Mouse (Mus musculus) spleen, postnatal 4 days (tissue): Measurements from ENCODE around the gene Zfyve21.

Source experiments
- DNase-seq, 2 experiments: peaks; one replicate each; pipeline ENCODE4 v3.0.0; 2022; ENCODE audit warnings: low spot score in 2 of 2

Gene Zfyve21

DNA sequence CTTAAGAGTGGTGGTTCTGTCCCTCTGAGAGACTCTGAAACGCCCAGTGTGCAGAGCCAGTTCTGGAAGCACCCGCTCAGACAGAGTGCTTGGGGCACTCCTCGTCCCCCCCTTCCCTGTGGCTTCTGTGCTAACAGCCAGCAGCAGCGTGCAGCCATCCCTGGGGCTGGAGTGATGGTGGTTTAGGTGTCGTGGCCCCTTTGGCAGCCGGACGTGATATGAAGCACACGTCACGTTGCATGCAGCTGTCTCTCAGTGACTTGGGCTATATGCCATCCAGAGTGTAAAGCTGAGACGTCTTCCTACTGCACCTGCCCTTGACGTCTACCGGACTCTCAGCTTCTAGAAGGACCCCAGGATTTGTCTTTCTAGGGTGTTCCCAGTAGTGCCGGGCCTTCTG, 15.5 kb upstream of the Zfyve21 start:
- DNase-seq, result no peak

GRCm38 (mm10) chr12:111800459-111801183, 13.3 kb upstream of the Zfyve21 start:
- DNase-seq, result no peak

- DNase-seq, result no peak
These were observed 10.4 kb upstream of the Zfyve21 start for GRCm38 (mm10) chr12:111803538-111803937.

DNA sequence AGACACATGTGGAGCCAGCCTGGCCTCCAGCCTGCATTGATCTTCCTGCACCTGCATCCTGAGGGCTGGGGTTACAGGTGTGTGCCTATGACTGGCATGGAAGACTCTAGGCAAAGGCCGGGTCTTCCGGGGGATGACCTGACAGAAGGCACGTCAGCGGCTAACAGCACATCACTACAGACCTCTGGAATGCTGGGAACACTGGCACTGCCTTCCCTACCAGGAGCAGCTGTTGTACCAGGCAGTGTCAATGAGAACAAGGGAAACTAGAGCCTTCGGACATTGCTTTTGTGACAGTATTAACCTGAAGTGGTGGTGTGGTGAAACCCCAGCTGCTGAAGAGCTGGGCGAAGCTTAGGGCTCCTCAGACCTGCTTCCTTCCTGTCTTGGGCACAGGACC, 5.2 kb upstream of the Zfyve21 start:
- DNase-seq, result no peak

- peak; percentile 63 to 82 for DNase-seq
These were observed 4.2 kb upstream of the Zfyve21 start for GRCm38 (mm10) chr12:111809762-111810161.

GRCm38 (mm10) chr12:111812075-111812474, 1.9 kb upstream of the Zfyve21 start:
- DNase-seq, result no peak

GRCm38 (mm10) chr12:111812611-111813010, 1.4 kb upstream of the Zfyve21 start:
- DNase-seq, result no peak

DNA sequence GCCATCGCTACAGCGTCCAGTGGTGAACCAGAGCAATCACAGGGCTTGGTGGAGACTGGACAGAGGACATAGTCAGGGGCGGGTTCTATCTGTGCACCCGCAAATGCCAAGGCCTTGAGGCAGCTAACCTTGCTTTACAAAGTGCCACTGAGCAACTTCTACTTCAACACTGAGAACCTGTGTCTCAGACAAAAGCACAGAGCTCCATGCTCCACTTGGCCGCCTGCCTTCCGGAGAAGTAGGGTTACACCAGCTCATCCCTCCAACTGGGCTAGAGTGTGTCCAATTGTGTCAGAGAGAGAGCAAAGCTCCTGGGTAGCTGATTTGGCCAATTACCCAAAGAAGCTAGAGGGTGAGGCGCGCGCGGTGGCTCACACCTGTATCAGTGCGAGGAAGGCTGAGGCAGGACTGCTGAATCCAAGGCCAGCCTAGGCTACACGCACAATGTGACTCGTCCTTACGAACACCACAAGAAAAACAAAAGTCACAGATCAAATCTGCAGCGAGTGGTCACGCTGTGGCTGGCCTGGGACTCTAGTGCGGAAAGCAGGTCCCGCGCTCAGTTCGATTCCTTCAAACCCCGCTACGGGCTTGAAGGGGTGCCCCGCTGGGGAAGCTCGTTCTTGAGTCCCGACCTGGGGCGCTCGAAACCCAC, 732 bp upstream of the Zfyve21 start:
- no peak for DNase-seq

DNA sequence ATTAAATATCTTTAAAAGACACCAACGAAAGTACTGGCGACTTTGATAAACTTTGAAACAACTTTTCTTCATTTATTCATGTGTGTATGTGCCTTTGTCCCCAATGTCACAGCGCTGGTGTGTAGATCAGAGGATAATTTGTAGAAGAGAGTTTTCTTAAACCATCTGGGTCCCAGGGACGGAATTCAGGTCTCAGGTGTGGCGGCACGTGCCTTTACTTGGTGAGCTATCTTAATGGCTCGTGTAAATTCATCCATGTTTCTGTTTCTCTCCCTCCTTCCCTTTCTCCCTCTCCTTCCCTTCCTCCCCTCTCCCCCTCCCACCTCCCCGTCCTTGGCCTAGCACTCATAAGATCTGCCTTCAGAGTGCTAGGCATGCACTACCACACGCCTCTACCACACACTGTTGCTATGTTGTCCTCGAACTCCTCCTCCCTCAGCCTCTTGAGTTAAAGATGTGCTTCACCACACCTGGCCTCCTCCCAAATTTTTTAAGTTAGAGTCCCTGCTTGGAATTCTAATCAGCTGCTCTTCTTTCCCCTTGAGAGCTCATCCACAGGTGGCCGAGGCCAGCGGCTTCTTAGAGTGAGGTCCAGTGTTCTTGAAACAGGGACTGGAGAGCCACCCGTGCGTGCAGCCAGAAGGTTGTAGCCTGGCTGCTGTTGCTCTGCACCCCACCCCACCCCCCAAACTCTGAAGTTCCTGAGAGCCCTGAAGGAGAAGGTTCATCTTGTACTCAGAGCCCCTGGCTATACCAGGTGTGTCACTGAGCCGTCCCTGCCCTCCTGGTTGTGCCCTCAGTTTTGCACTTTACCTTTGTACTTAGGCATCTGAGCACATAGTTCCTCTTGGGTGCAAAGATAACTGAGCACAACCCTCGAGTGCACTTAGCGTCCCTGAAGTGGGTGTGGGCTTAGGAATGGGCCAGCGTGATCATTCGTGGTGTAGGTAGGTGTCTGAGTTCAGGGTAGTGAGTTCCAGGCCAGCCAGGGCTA, 1.1 kb downstream of the Zfyve21 start:
- no peak for DNase-seq

DNA sequence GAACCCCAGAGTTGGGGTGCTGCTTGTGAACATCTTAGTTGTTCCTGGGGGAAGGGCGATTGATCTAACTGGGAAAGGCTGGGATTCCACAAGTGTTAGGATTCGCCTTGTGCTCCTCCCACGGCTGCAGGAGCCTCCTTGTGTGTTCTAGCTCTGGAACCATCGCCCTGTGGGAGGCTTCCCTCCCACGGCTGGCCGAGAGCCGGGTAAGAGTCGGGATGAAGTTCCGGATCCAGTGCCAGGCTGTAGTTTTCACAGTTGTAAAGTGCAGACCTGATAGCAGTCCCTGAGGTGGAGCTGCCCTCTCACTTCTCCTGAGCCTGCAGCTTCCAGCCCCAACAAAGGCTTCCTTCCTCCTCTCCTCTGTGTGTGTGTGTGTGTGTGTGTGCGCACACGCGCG, 2.6 kb downstream of the Zfyve21 start:
- DNase-seq, result no peak

GRCm38 (mm10) chr12:111816967-111817366, 3.0 kb downstream of the Zfyve21 start:
- DNase-seq, result peak in 1 of 2 experiments; percentile 57

DNA sequence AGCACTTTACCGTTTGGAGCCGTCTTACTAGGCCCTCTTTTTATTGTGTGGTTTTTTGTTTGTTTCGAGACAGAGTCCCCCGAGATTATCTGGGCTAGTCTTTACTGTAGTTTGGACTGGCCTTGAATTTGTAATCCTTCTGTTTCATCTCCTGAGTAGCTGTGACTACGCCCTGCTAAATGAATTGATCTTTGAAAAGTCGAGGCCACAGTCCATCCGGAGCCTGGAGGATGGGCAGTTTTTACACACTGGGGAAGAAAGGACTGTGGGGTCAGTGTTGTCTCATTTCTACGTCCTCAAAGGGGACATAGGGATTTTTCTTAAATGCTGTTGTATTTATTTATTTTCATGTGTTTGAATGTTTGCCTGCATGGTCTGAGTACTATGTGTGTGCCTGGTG, 4.0 kb downstream of the Zfyve21 start:
- DNase-seq, result no peak

DNA sequence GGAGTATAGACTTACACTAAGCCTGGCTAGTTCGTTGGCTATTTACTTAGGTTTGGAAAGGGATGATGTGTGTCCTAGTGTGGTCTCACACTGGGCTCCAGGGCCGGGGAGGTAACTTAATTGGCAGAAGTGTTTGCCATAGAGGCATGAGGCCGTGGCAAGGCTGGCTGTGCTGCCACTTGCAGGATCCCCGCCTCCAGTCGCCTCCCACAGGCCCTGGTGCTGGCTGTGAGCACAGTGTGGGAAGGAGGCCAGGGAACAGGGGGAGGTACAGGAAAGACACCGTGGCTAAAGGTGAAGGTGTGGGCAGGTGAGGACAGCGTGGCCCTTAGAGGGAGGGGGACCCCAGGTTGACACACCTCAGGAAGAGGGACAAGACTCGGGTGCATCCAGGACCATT, 6.0 kb downstream of the Zfyve21 start:
- DNase-seq, result no peak

- no peak for DNase-seq
These were observed 6.7 kb downstream of the Zfyve21 start for GRCm38 (mm10) chr12:111820708-111821107.

DNA sequence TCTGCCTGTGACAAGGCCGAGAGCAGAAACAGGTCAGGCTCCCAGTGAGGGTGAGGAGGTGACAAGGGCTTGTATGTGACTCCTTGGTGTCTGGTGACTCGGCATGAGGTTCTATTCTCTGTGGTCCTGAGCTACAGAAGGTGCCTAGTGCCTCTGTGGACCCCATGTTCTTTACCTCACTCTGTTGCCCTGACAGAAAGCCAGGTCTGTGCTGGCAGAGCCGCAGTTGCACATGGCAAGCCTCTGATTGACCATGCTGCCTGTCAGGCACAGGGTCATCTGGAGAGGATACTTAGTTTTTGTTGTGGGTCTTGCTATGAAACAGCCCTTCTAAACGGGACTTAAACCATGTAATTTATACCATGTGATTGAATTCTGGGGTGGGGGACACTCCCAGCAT, 8.0 kb downstream of the Zfyve21 start:
- DNase-seq, result no peak

DNA sequence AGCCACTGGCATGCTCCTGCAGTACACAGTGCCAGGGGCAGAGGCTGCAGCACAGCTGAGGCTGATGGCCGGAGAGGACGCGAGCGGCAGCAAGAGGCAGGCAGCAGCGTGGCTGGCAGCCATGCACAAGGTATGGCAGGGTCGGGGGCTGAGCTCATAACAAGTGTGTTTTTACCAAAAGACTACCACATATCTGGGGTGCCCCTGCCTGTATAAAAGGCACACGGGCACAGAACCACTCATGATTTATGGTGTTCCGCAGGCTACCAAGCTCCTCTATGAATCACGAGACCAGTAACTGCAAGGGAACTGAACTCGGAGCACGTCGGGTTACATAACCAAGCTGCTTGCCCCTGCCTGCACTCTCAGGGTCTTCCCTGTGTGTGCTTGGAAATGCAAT, 13.6 kb downstream of the Zfyve21 start:
- DNase-seq, result no peak

DNA sequence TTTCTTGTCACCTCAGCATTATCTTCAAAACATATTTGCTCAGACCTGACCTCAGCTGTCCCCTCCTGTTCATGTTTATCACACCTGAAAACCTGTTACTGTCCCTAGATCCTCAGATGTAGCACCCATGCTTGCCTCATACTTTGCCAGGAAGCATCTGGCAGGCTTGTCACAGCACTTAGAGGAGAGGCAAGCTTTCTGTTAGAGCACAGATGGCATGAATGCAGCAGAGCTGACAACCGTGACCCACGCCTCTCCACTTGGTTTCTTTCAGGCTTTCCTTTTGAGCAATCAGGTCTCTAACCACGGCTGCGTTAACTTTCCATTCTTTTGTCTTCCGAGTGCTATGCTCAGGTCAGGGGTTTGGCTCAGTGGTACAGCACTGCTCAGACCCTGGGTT, 15.5 kb downstream of the Zfyve21 start:
- DNase-seq, result no peak

DNA sequence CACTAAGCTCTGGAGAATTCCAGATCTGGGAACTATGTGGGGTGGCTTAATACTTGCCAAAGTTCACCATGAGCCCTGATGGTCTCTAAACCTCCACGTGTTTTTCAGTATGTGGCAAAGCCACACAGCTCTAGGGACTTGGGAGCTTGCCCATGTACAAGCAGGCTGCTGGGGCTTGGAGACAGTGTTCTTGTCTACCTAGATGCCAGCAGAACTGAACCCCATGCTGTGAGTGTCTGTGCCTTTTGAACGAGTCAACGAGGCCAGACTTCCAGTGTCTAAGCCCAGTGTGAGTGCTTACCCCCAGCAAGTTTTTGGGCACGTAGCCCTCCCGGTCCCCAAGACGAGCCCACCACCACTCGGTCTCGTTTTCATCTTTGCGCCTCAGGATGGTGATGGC, 16.0 kb downstream of the Zfyve21 start:
- DNase-seq, result no peak

DNA sequence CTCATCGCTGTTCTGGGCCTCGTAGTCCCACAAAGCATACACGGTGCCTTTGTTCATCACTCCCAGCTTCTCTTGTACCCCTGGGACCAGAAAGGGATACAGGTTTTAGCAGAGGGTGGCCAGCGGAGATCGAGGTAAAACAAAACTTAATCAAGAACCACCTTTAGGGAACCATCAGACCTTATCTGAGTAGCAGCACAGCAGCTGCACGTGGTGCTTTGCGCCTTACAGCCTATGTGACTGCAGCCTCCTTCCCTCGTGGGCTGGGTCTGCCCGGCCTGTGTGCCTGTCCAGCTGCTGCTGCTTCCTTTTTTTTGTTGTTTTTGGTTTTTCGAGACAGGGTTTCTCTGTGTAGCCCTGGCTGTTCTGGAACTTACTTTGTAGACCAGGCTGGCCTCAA, 16.4 kb downstream of the Zfyve21 start:
- no peak for DNase-seq

DNA sequence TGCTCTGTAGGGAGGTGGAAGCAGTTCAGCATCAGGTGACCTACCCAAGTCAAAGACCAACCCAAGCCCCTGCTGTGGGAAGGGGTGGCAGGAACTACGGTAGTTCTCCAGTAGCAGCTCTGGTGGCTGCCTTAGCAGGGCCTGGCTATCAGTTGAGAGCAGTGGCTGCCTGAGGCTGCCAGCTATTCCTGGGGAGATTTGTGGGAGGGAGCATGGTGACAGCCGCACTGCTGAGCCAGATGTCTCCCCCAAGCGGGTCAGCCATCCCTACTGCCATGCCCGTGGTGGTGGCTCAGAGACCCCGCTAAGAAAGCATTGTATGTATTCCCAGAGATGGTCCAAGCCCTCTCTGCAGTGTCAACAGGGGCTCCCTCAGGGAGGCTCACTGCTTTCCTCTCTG, 18.7 kb downstream of the Zfyve21 start:
- DNase-seq, result no peak

DNA sequence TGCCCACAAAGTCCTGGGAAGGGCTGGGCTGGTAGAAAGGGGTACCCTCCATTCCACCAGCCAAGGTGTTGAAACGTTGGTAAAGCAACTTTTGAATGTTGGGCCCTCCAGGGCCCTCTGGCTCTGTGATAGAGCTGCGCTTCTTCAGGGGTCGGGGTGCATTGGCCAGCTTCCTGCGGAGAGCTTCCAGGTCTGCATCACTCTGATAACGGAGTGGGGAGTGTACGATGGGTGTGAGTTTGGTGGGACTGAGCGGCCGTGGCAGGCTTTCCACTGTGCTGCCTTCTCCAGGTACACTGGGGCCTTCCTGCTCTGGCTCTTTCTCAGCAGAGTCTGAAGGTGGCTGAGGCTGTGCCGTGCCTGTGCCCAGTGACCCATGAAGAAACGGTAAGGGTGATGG, 19.5 kb downstream of the Zfyve21 start:
- no peak for DNase-seq
